Mouse (Mus musculus) embryonic facial prominence, embryonic 13.5 days (tissue): ENCODE results near the gene Ift122. TPM values are rescaled to one million over a fixed set of nuclear protein-coding genes. Genes with fewer than 3 reads are reported as not detected.
"Not testable (repeated sequence)": the region's sequence is repeated elsewhere in the genome, so short reads cannot be mapped to it uniquely, and the experiment has no call there.

Source experiments
- ATAC-seq: fragments of 200-750 bp; cut with Nextera tagmentation; 2 replicates; pipeline ENCODE4 v1.8.0; 2017; ENCODE audit warnings: low read depth; ENCODE audit not compliant: insufficient number of reproducible peaks, insufficient read depth, low FRiP score, low TSS enrichment
- H3K27ac ChIP-seq: fragments of 300-500 bp; sonication (generic); 2 replicates; pipeline ENCODE4 v1.5.1; 2015; ENCODE audit warnings: moderate library complexity, mild to moderate bottlenecking, inconsistent platforms
- H3K27me3 ChIP-seq: fragments of 300-500 bp; sonication (generic); 2 replicates; pipeline ENCODE4 v1.6.1; 2015; ENCODE audit warnings: mild to moderate bottlenecking, inconsistent platforms
- H3K36me3 ChIP-seq: fragments of 300-500 bp; sonication (generic); 2 replicates; pipeline ENCODE4 v1.6.1; 2015; ENCODE audit warnings: mild to moderate bottlenecking, inconsistent platforms
- H3K4me1 ChIP-seq: fragments of 300-500 bp; sonication (generic); 2 replicates; pipeline ENCODE4 v1.6.1; 2015; ENCODE audit warnings: inconsistent platforms
- H3K4me2 ChIP-seq: fragments of 300-500 bp; sonication (generic); 2 replicates; pipeline ENCODE4 v1.6.1; 2015; ENCODE audit warnings: moderate library complexity, mild to moderate bottlenecking, inconsistent platforms
- H3K4me3 ChIP-seq: fragments of 300-500 bp; sonication (generic); 2 replicates; pipeline ENCODE4 v1.5.1; 2015; ENCODE audit warnings: mild to moderate bottlenecking, inconsistent platforms
- H3K9ac ChIP-seq: fragments of 300-500 bp; sonication (generic); 2 replicates; pipeline ENCODE4 v1.6.1; 2015; ENCODE audit warnings: mild to moderate bottlenecking, inconsistent platforms
- H3K9me3 ChIP-seq: fragments of 300-500 bp; sonication (generic); 2 replicates; pipeline ENCODE4 v1.6.1; 2016; ENCODE audit warnings: inconsistent platforms
- WGBS: fragments of 180-500 bp; shearing (Covaris S2); methylation state at CpG from one replicate; pipeline ENCODE4 v1.1.7; 2015; ENCODE audit warnings: mixed read lengths; 5-methylcytosine and 5-hydroxymethylcytosine counted together
- polyA plus RNA-seq: library from polyadenylated mRNA; unstranded; fragments of >200 nt; fragmentation: Nextera tagmentation; extraction: Ambion mirVana; gene quantifications from 2 replicates; pipeline ENCODE4 v1.2.1, GENCODE M21; 2015

Ift122 gene
- polyA plus RNA-seq, 1 experiment from 2014 or later = 26.2 TPM

GRCm38 (mm10) chr6:115821216-115821993 lies 31.9 kb upstream of the Ift122 start:
- Histone ChIP-seq H3K4me1 (0 out of 2 replicates have a peak, but pooled peaks cover 5% of the 10 kb centered on the region), H3K36me3 (no peaks in the 10 kb centered on the region), H3K27ac (no peak overlapping the region), H3K9me3 (no peaks in the 10 kb centered on the region), H3K9ac (no peak overlapping the region), H3K27me3 (no peaks in the 10 kb centered on the region), H3K4me2 (no peak overlapping the region), H3K4me3 (no peak overlapping the region)
- WGBS = 87% methylated on average over 8 of the region's 8 CpGs
- no peak for ATAC-seq

GRCm38 (mm10) chr6:115823850-115824464 lies 29.3 kb upstream of the Ift122 start:
- 3% methylated on average over 5 of the region's 11 CpGs for WGBS
- ATAC-seq = peak; percentile 85
- H3K27ac ChIP-seq, H3K4me1 ChIP-seq, H3K9ac ChIP-seq, H3K36me3 ChIP-seq, H3K9me3 ChIP-seq, H3K27me3 ChIP-seq: not testable (repeated sequence)
- Histone ChIP-seq H3K4me3 (peak overlapping the region; percentile 23; the same call in 1 of the 2 replicates), H3K4me2 (peak overlapping the region; percentile 49)

GRCm38 (mm10) chr6:115830779-115831601 lies 22.3 kb upstream of the Ift122 start:
- H3K9ac ChIP-seq = no peak overlapping the region
- H3K4me1 ChIP-seq = no peaks in the 10 kb centered on the region
- ATAC-seq = no peak
- no peaks in the 10 kb centered on the region for H3K36me3 ChIP-seq
- H3K4me3 ChIP-seq = no peak overlapping the region
- H3K9me3 ChIP-seq = no peaks in the 10 kb centered on the region
- 81% methylated on average over 6 of the region's 6 CpGs for WGBS
- H3K27me3 ChIP-seq = no peaks in the 10 kb centered on the region
- H3K27ac ChIP-seq = no peak overlapping the region
- no peak overlapping the region for H3K4me2 ChIP-seq

- Histone ChIP-seq H3K4me2 (no peak overlapping the region), H3K9ac (no peak overlapping the region), H3K27ac (no peak overlapping the region), H3K36me3 (no peaks in the 10 kb centered on the region), H3K4me1 (no peaks in the 10 kb centered on the region), H3K4me3 (no peak overlapping the region), H3K9me3 (no peaks in the 10 kb centered on the region), H3K27me3 (no peaks in the 10 kb centered on the region)
- ATAC-seq = no peak
- 90% methylated on average over 2 of the region's 2 CpGs for WGBS
These were observed 21.0 kb upstream of the Ift122 start for GRCm38 (mm10) chr6:115832152-115832850.

GRCm38 (mm10) chr6:115833861-115834260 lies 19.4 kb upstream of the Ift122 start:
- Histone ChIP-seq H3K4me1 (peaks cover 9% of the 10 kb centered on the region; the same call in 1 of the 2 replicates), H3K4me2 (no peak overlapping the region), H3K27ac (no peak overlapping the region), H3K36me3 (no peaks in the 10 kb centered on the region), H3K27me3 (no peaks in the 10 kb centered on the region), H3K4me3 (no peak overlapping the region), H3K9ac (no peak overlapping the region), H3K9me3 (no peaks in the 10 kb centered on the region)
- ATAC-seq = no peak

- 2% methylated on average over 19 of the region's 19 CpGs for WGBS
- Histone ChIP-seq H3K27me3 (no peaks in the 10 kb centered on the region), H3K9ac (peak within 1 kb of the TSS; percentile 57), H3K4me2 (peak within 1 kb of the TSS; percentile 64), H3K9me3 (no peaks in the 10 kb centered on the region), H3K36me3 (peaks cover 18% of the 10 kb centered on the region), H3K27ac (no peak within 1 kb of the TSS), H3K4me1 (peaks cover 9% of the 10 kb centered on the region; the same call in 1 of the 2 replicates), H3K4me3 (peak within 1 kb of the TSS; percentile 36)
- ATAC-seq = peak; percentile 79
These were observed 15.1 kb upstream of the Ift122 start, which contains the start of gene Efcab12 for GRCm38 (mm10) chr6:115838161-115838597. Gene Efcab12, minus strand, starts transcription at chr6:115838412.

GRCm38 (mm10) chr6:115838745-115839144 lies 14.5 kb upstream of the Ift122 start:
- Histone ChIP-seq H3K9me3 (no peaks in the 10 kb centered on the region), H3K27me3 (no peaks in the 10 kb centered on the region), H3K27ac (no peak overlapping the region), H3K9ac (no peak overlapping the region), H3K4me2 (peak overlapping the region; percentile 64), H3K4me3 (peak overlapping the region; percentile 36), H3K4me1 (peaks cover 9% of the 10 kb centered on the region; the same call in 1 of the 2 replicates), H3K36me3 (peaks cover 23% of the 10 kb centered on the region)
- WGBS = 54% methylated on average over 5 of the region's 5 CpGs
- no peak for ATAC-seq

- WGBS = 94% methylated on average over 4 of the region's 4 CpGs
These were observed 8.3 kb upstream of the Ift122 start for GRCm38 (mm10) chr6:115845006-115845405.

GRCm38 (mm10) chr6:115846640-115847411 lies 6.4 kb upstream of the Ift122 start:
- no peak for ATAC-seq
- Histone ChIP-seq H3K36me3 (peaks cover 55% of the 10 kb centered on the region), H3K27ac (no peak overlapping the region), H3K4me3 (no peak overlapping the region), H3K27me3 (no peaks in the 10 kb centered on the region), H3K4me1 (peaks cover 6% of the 10 kb centered on the region; the same call in 1 of the 2 replicates), H3K9ac (no peak overlapping the region), H3K9me3 (no peaks in the 10 kb centered on the region), H3K4me2 (no peak overlapping the region)
- WGBS = 44% methylated on average over 8 of the region's 8 CpGs

More at GRCm38 (mm10) chr6:115845006-115845405, 8.3 kb upstream of the Ift122 start:
- Histone ChIP-seq H3K9me3 (no peaks in the 10 kb centered on the region), H3K9ac (no peak overlapping the region), H3K4me3 (no peak overlapping the region), H3K36me3 (peaks cover 53% of the 10 kb centered on the region), H3K4me1 (no peaks in the 10 kb centered on the region), H3K4me2 (no peak overlapping the region), H3K27me3 (no peaks in the 10 kb centered on the region), H3K27ac (no peak overlapping the region)
- no peak for ATAC-seq

GRCm38 (mm10) chr6:115848598-115849304 lies 4.5 kb upstream of the Ift122 start:
- Histone ChIP-seq H3K4me3 (no peak overlapping the region), H3K9ac (0 out of 2 replicates have a peak overlapping the region, but pooled peaks have one; percentile 12), H3K9me3 (no peaks in the 10 kb centered on the region), H3K4me2 (no peak overlapping the region), H3K27ac (no peak overlapping the region), H3K4me1 (peaks cover 14% of the 10 kb centered on the region), H3K27me3 (no peaks in the 10 kb centered on the region), H3K36me3 (peaks cover 36% of the 10 kb centered on the region)
- ATAC-seq = no peak
- WGBS = 86% methylated on average over 10 of the region's 10 CpGs
